Mouse (Mus musculus): ENCODE measurements around the gene Gabbr2. TPM values are rescaled to one million over a fixed set of nuclear protein-coding genes. Genes with fewer than 3 reads are reported as not detected.

Gene Gabbr2
- polyA plus RNA-seq, 1 experiment from 2014 or later: 5.0 TPM

- ATAC-seq (ENCODE audit: low read depth): no peak
- no peaks in the 10 kb centered on the region for H3K9me3 ChIP-seq
- H3K4me1 ChIP-seq (replicated peaks): peaks cover 10% of the 10 kb centered on the region
- H3K27ac ChIP-seq (replicated peaks): no peak overlapping the region
- H3K36me3 ChIP-seq: no peaks in the 10 kb centered on the region
- no peaks in the 10 kb centered on the region; the same call in 1 of the 2 replicates for H3K27me3 ChIP-seq
- H3K4me3 ChIP-seq: no peak overlapping the region
- 80% methylated on average over 11 of the region's 11 CpGs for WGBS
- H3K4me2 ChIP-seq: no peak overlapping the region
- no peak overlapping the region for H3K9ac ChIP-seq
These were observed 363.6 kb downstream of the Gabbr2 start for GRCm38 (mm10) chr4:46628081-46628480.

GRCm38 (mm10) chr4:46625101-46625500 is 366.6 kb downstream of the Gabbr2 start:
- Histone ChIP-seq H3K27me3 (peaks cover 7% of the 10 kb centered on the region), H3K36me3 (no peaks in the 10 kb centered on the region), H3K4me3 (no peak overlapping the region), H3K9ac (no peak overlapping the region), H3K27ac (replicated peaks) (no peak overlapping the region), H3K4me2 (no peak overlapping the region), H3K4me1 (replicated peaks) (peaks cover 10% of the 10 kb centered on the region), H3K9me3 (no peaks in the 10 kb centered on the region)
- 75% methylated on average over 10 of the region's 10 CpGs for WGBS
- ATAC-seq (ENCODE audit: low read depth): no peak

GRCm38 (mm10) chr4:46623007-46623406 is 368.7 kb downstream of the Gabbr2 start:
- H3K27me3 ChIP-seq: peaks cover 10% of the 10 kb centered on the region
- no peak overlapping the region for H3K27ac ChIP-seq (replicated peaks)
- no peaks in the 10 kb centered on the region for H3K36me3 ChIP-seq
- H3K9ac ChIP-seq: no peak overlapping the region
- no peaks in the 10 kb centered on the region; the same call in 1 of the 2 replicates for H3K4me1 ChIP-seq (replicated peaks)
- no peaks in the 10 kb centered on the region for H3K9me3 ChIP-seq
- H3K4me3 ChIP-seq: no peak overlapping the region
- ATAC-seq (ENCODE audit: low read depth): no peak
- H3K4me2 ChIP-seq: no peak overlapping the region
- 90% methylated on average over 5 of the region's 5 CpGs for WGBS

DNA sequence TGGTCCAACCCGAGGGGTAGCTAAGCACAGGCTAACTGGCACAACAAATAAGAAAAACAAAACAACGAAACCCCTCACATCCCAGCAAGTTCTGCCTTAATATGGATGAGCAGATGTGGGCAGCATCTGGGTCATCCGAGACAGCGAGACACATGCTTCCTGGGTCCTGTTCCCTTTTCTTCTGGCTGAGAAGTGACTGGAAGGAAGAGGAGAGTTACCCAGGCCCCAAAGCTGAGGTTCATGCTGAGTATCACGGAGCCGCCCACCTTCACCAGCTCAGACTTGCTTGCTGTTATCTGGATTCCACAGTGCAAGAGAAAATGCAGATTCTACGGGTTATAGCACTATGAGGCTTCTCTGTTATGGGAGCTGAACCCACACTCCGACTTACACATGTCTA is 370.7 kb downstream of the Gabbr2 start:
- 81% methylated on average over 8 of the region's 8 CpGs for WGBS
- H3K4me3 ChIP-seq: no peak overlapping the region
- H3K9ac ChIP-seq: no peak overlapping the region
- H3K4me2 ChIP-seq: no peak overlapping the region
- H3K27ac ChIP-seq (replicated peaks): no peak overlapping the region
- no peaks in the 10 kb centered on the region; the same call in 1 of the 2 replicates for H3K4me1 ChIP-seq (replicated peaks)
- no peak for ATAC-seq (ENCODE audit: low read depth)
- peaks cover 10% of the 10 kb centered on the region for H3K27me3 ChIP-seq
- no peaks in the 10 kb centered on the region for H3K9me3 ChIP-seq
- no peaks in the 10 kb centered on the region for H3K36me3 ChIP-seq

GRCm38 (mm10) chr4:46620330-46620729 is 371.3 kb downstream of the Gabbr2 start:
- ATAC-seq (ENCODE audit: low read depth): no peak
- H3K4me3 ChIP-seq: no peak overlapping the region
- H3K27me3 ChIP-seq: peaks cover 10% of the 10 kb centered on the region
- H3K9me3 ChIP-seq: no peaks in the 10 kb centered on the region
- 0 out of 2 replicates have a peak overlapping the region, but pooled peaks have one; percentile 14 for H3K4me2 ChIP-seq
- no peaks in the 10 kb centered on the region; the same call in 1 of the 2 replicates for H3K4me1 ChIP-seq (replicated peaks)
- no peak overlapping the region for H3K27ac ChIP-seq (replicated peaks)
- H3K9ac ChIP-seq: no peak overlapping the region
- 6% methylated on average over 23 of the region's 23 CpGs for WGBS
- no peaks in the 10 kb centered on the region for H3K36me3 ChIP-seq

GRCm38 (mm10) chr4:46618196-46618817 is 373.4 kb downstream of the Gabbr2 start:
- H3K9ac ChIP-seq: no peak overlapping the region
- no peaks in the 10 kb centered on the region for H3K9me3 ChIP-seq
- WGBS: 64% methylated on average over 11 of the region's 11 CpGs
- H3K4me1 ChIP-seq (replicated peaks): no peaks in the 10 kb centered on the region; the same call in 1 of the 2 replicates
- no peak overlapping the region for H3K4me3 ChIP-seq
- no peak overlapping the region for H3K27ac ChIP-seq (replicated peaks)
- no peak overlapping the region for H3K4me2 ChIP-seq
- no peaks in the 10 kb centered on the region for H3K36me3 ChIP-seq
- H3K27me3 ChIP-seq: peaks cover 10% of the 10 kb centered on the region
- ATAC-seq (ENCODE audit: low read depth): no peak

DNA sequence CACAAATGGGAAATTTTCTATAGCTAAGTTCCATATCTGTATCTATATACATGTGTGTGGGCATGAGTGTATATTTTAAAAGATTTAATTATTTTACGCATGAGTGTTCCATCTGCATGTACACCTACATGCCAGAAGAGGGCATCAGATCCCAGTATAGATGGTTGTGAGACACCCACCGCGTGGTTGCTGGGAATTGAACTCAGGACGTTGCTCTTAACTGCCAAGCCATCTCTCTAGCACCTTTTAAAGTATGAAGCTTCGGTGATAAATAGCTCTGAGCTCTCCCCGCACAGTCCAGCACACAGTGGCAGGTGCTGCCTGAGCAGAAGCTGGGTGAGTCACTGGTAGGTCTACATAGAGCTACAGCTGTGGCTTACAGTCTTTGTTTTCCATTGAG is 374.3 kb downstream of the Gabbr2 start:
- ATAC-seq (ENCODE audit: low read depth): no peak
- H3K4me1 ChIP-seq (replicated peaks): no peaks in the 10 kb centered on the region; the same call in 1 of the 2 replicates
- no peak overlapping the region for H3K4me3 ChIP-seq
- 78% methylated on average over 6 of the region's 6 CpGs for WGBS
- no peak overlapping the region for H3K27ac ChIP-seq (replicated peaks)
- no peaks in the 10 kb centered on the region for H3K36me3 ChIP-seq
- H3K4me2 ChIP-seq: no peak overlapping the region
- no peak overlapping the region for H3K9ac ChIP-seq
- no peaks in the 10 kb centered on the region for H3K9me3 ChIP-seq
- H3K27me3 ChIP-seq: peaks cover 10% of the 10 kb centered on the region

DNA sequence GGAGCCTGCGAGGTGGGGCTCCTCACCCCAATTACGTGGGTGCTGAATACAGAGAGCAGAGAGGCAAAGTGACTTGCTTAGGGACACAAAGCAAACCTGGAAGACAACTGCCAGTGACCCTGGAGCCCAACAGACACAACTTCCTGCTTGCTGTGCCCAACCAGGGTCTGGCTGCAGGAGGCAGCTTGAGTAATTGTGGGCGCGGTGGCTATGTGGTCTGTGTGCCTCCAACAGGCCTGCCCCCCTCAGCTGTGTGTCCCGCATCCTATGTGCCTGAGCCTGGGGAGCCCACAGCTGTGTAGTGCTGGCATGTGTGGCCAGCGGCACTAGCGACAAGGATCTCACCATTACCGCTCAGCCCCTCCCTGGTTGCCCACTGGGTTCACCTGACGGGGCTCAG is 377.0 kb downstream of the Gabbr2 start:
- Histone ChIP-seq H3K9me3 (no peaks in the 10 kb centered on the region), H3K4me2 (no peak overlapping the region), H3K9ac (no peak overlapping the region), H3K4me3 (no peak overlapping the region), H3K27ac (replicated peaks) (no peak overlapping the region), H3K27me3 (peaks cover 6% of the 10 kb centered on the region; the same call in 1 of the 2 replicates), H3K4me1 (replicated peaks) (0 out of 2 replicates have a peak, but pooled peaks cover 3% of the 10 kb centered on the region), H3K36me3 (no peaks in the 10 kb centered on the region)
- 78% methylated on average over 9 of the region's 9 CpGs for WGBS
- ATAC-seq (ENCODE audit: low read depth): no peak

- no peaks in the 10 kb centered on the region for H3K9me3 ChIP-seq
These were observed 378.1 kb downstream of the Gabbr2 start for GRCm38 (mm10) chr4:46613618-46614017.

More at GRCm38 (mm10) chr4:46613618-46614017, 378.1 kb downstream of the Gabbr2 start:
- Histone ChIP-seq H3K9ac (no peak overlapping the region), H3K27ac (replicated peaks) (no peak overlapping the region), H3K4me3 (no peak overlapping the region), H3K27me3 (peaks cover 6% of the 10 kb centered on the region; the same call in 1 of the 2 replicates), H3K4me2 (no peak overlapping the region), H3K4me1 (replicated peaks) (0 out of 2 replicates have a peak, but pooled peaks cover 3% of the 10 kb centered on the region), H3K36me3 (no peaks in the 10 kb centered on the region)
- 85% methylated on average over 12 of the region's 12 CpGs for WGBS
- ATAC-seq (ENCODE audit: low read depth): no peak

Other genes with a start within 250 kb of the Gabbr2 start
- gene Anks6, start 65.6 kb upstream of the Gabbr2 start, polyA plus RNA-seq (2015; fragmentation: Nextera tagmentation; extraction: Ambion mirVana): 4.4 and 4.8 TPM in 2 replicates
- 1.1 and 1.2 TPM in 2 replicates for gene Galnt12, start 100.0 kb upstream of the Gabbr2 start, polyA plus RNA-seq (2015; fragmentation: Nextera tagmentation; extraction: Ambion mirVana)
- 5.2 and 5.9 TPM in 2 replicates for gene Col15a1, start 216.3 kb upstream of the Gabbr2 start, polyA plus RNA-seq (2015; fragmentation: Nextera tagmentation; extraction: Ambion mirVana)

Measured in neural tube, embryonic 13.5 days (tissue).